Mouse (Mus musculus) CD4-positive, CD25-positive, alpha-beta regulatory T cell (primary cell): ENCODE data around the gene Vmn2r115. TPM values are rescaled to one million over a fixed set of nuclear protein-coding genes. Genes with fewer than 3 reads are reported as not detected.

Experiments
- polyA plus RNA-seq: library from polyadenylated mRNA; unstranded; fragments of 100-300 nt; shearing (Covaris generic); gene quantifications from one replicate; pipeline ENCODE4 v1.2.1, GENCODE M21; 2017

The Vmn2r115 gene
- polyA plus RNA-seq, result 0.04 TPM

GRCm38 (mm10) chr17:23343441-23343840, at the start of gene Vmn2r115:
TSS of gene Vmn2r115 (plus strand) at chr17:23343741.

GRCm38 (mm10) chr17:23312437-23312836, 31.1 kb upstream of the Vmn2r115 start, which contains the start of gene Vmn2r114:
TSS of gene Vmn2r114 (minus strand) at chr17:23312537.

GRCm38 (mm10) chr17:23384304-23384703, 40.8 kb downstream of the Vmn2r115 start, which contains the start of gene Vmn2r116:
TSS of gene Vmn2r116 (plus strand) at chr17:23384604.

Other genes with a start within 250 kb of the Vmn2r115 start
- 7.4 TPM for gene Zfp40, start 150.5 kb upstream of the Vmn2r115 start, polyA plus RNA-seq
- 0.10 TPM for gene Vmn2r114, start 31.2 kb upstream of the Vmn2r115 start, polyA plus RNA-seq
- 0.06 TPM for gene Vmn2r116, start 40.9 kb downstream of the Vmn2r115 start, polyA plus RNA-seq
- not detected for gene Vmn2r117, start 136.0 kb downstream of the Vmn2r115 start, polyA plus RNA-seq
- gene Zfp213, start 220.5 kb downstream of the Vmn2r115 start, polyA plus RNA-seq, result 21.2 TPM